Mouse (Mus musculus): ENCODE measurements around the gene Psors1c2. TPM values are rescaled to one million over a fixed set of nuclear protein-coding genes. Genes with fewer than 3 reads are reported as not detected.
A peak's percentile ranks its signal among the peaks of the same experiment; 100 is the strongest.

Psors1c2 gene
- polyA plus RNA-seq, 1 experiment from 2014 or later, result 0.66 TPM

- Histone ChIP-seq H3K4me3 (ENCODE audit: control insufficient read depth in 1 of 2, insufficient read depth in 1 of 2, low read depth in 1 of 2, low read length in 2 of 2) (peak overlapping the region in 1 of 2 experiments; percentile 23; a peak in 2 of 4 replicates), H3K9me3 (ENCODE audit: control insufficient read depth, low read length) (no peaks in the 10 kb centered on the region), H3K9ac (ENCODE audit: low read length) (peak overlapping the region; percentile 69), H3K4me2 (ENCODE audit: low read length) (peak overlapping the region; percentile 66), H3K36me3 (ENCODE audit: control insufficient read depth, insufficient read depth, low read length) (no peaks in the 10 kb centered on the region), H3K27ac (replicated peaks in 1 of 2; ENCODE audit: control insufficient read depth in 1 of 2, insufficient read depth in 1 of 2, low read depth in 2 of 2, low read length in 2 of 2) (peak overlapping the region; percentile 97 to 100), H3K4me1 (ENCODE audit: control insufficient read depth in 2 of 2, insufficient read depth in 2 of 2, low read length in 2 of 2) (peaks cover 26 to 36% of the 10 kb centered on the region in 2 experiments), H3K27me3 (ENCODE audit: control insufficient read depth, insufficient read depth, low read length) (no peaks in the 10 kb centered on the region)
- no peak for ATAC-seq (ENCODE audit: insufficient number of reproducible peaks, insufficient read depth, low FRiP score, low read depth)
- WGBS, result 94% methylated on average over 4 of the region's 4 CpGs
Observed at GRCm38 (mm10) chr17:35550143-35550494, 17.1 kb downstream of the Psors1c2 start.

- Histone ChIP-seq H3K36me3 (ENCODE audit: control insufficient read depth, insufficient read depth, low read length) (no peaks in the 10 kb centered on the region), H3K4me1 (ENCODE audit: control insufficient read depth in 2 of 2, insufficient read depth in 2 of 2, low read length in 2 of 2) (peaks cover 26 to 36% of the 10 kb centered on the region in 2 experiments), H3K27ac (replicated peaks in 1 of 2; ENCODE audit: control insufficient read depth in 1 of 2, insufficient read depth in 1 of 2, low read depth in 2 of 2, low read length in 2 of 2) (peak overlapping the region; percentile 97 to 100), H3K4me2 (ENCODE audit: low read length) (no peak overlapping the region), H3K9ac (ENCODE audit: low read length) (no peak overlapping the region), H3K27me3 (ENCODE audit: control insufficient read depth, insufficient read depth, low read length) (no peaks in the 10 kb centered on the region), H3K4me3 (ENCODE audit: control insufficient read depth in 1 of 2, insufficient read depth in 1 of 2, low read depth in 1 of 2, low read length in 2 of 2) (no peak overlapping the region), H3K9me3 (ENCODE audit: control insufficient read depth, low read length) (no peaks in the 10 kb centered on the region; the same call in 1 of the 2 replicates)
- no peak for ATAC-seq (ENCODE audit: insufficient number of reproducible peaks, insufficient read depth, low FRiP score, low read depth)
- 46% methylated on average over 8 of the region's 8 CpGs for WGBS
Observed at GRCm38 (mm10) chr17:35550871-35551270, 17.9 kb downstream of the Psors1c2 start.

GRCm38 (mm10) chr17:35551881-35552414 lies 18.9 kb downstream of the Psors1c2 start, which contains the start of gene Cdsn:
Gene Cdsn, plus strand, starts transcription at chr17:35552128.
- Histone ChIP-seq H3K4me1 (ENCODE audit: control insufficient read depth in 2 of 2, insufficient read depth in 2 of 2, low read length in 2 of 2) (peaks cover 28 to 36% of the 10 kb centered on the region in 2 experiments), H3K9ac (ENCODE audit: low read length) (peak within 1 kb of the TSS; percentile 44; the same call in 1 of the 2 replicates), H3K4me2 (ENCODE audit: low read length) (no peak within 1 kb of the TSS), H3K27me3 (ENCODE audit: control insufficient read depth, insufficient read depth, low read length) (no peaks in the 10 kb centered on the region), H3K4me3 (ENCODE audit: control insufficient read depth in 1 of 2, insufficient read depth in 1 of 2, low read depth in 1 of 2, low read length in 2 of 2) (no peak within 1 kb of the TSS), H3K27ac (replicated peaks in 1 of 2; ENCODE audit: control insufficient read depth in 1 of 2, insufficient read depth in 1 of 2, low read depth in 2 of 2, low read length in 2 of 2) (peak within 1 kb of the TSS; percentile 97 to 100), H3K36me3 (ENCODE audit: control insufficient read depth, insufficient read depth, low read length) (no peaks in the 10 kb centered on the region), H3K9me3 (ENCODE audit: control insufficient read depth, low read length) (no peaks in the 10 kb centered on the region; the same call in 1 of the 2 replicates)
- WGBS, result 75% methylated on average over 10 of the region's 10 CpGs
- ATAC-seq (ENCODE audit: insufficient number of reproducible peaks, insufficient read depth, low FRiP score, low read depth), result no peak

- H3K36me3 ChIP-seq (ENCODE audit: control insufficient read depth, insufficient read depth, low read length), result no peaks in the 10 kb centered on the region
- H3K4me2 ChIP-seq (ENCODE audit: low read length), result no peak overlapping the region
- H3K27ac ChIP-seq (replicated peaks in 1 of 2; ENCODE audit: control insufficient read depth in 1 of 2, insufficient read depth in 1 of 2, low read depth in 2 of 2, low read length in 2 of 2), result no peak overlapping the region
- 83% methylated on average over 5 of the region's 5 CpGs for WGBS
- no peaks in the 10 kb centered on the region; the same call in 1 of the 2 replicates for H3K9me3 ChIP-seq (ENCODE audit: control insufficient read depth, low read length)
- H3K4me1 ChIP-seq (ENCODE audit: control insufficient read depth in 2 of 2, insufficient read depth in 2 of 2, low read length in 2 of 2), result peaks cover 18 to 26% of the 10 kb centered on the region in 2 experiments
- no peaks in the 10 kb centered on the region for H3K27me3 ChIP-seq (ENCODE audit: control insufficient read depth, insufficient read depth, low read length)
- ATAC-seq (ENCODE audit: insufficient number of reproducible peaks, insufficient read depth, low FRiP score, low read depth), result no peak
- H3K4me3 ChIP-seq (ENCODE audit: control insufficient read depth in 1 of 2, insufficient read depth in 1 of 2, low read depth in 1 of 2, low read length in 2 of 2), result no peak overlapping the region
- H3K9ac ChIP-seq (ENCODE audit: low read length), result no peak overlapping the region
Observed at GRCm38 (mm10) chr17:35554321-35554720, 21.3 kb downstream of the Psors1c2 start.

- ATAC-seq (ENCODE audit: insufficient number of reproducible peaks, insufficient read depth, low FRiP score, low read depth), result no peak
- Histone ChIP-seq H3K27ac (replicated peaks in 1 of 2; ENCODE audit: control insufficient read depth in 1 of 2, insufficient read depth in 1 of 2, low read depth in 2 of 2, low read length in 2 of 2) (no peak overlapping the region), H3K4me1 (ENCODE audit: control insufficient read depth in 2 of 2, insufficient read depth in 2 of 2, low read length in 2 of 2) (peaks cover 16 to 23% of the 10 kb centered on the region in 2 experiments), H3K27me3 (ENCODE audit: control insufficient read depth, insufficient read depth, low read length) (no peaks in the 10 kb centered on the region), H3K36me3 (ENCODE audit: control insufficient read depth, insufficient read depth, low read length) (no peaks in the 10 kb centered on the region), H3K4me3 (ENCODE audit: control insufficient read depth in 1 of 2, insufficient read depth in 1 of 2, low read depth in 1 of 2, low read length in 2 of 2) (no peak overlapping the region), H3K9me3 (ENCODE audit: control insufficient read depth, low read length) (no peaks in the 10 kb centered on the region; the same call in 1 of the 2 replicates), H3K4me2 (ENCODE audit: low read length) (no peak overlapping the region), H3K9ac (ENCODE audit: low read length) (no peak overlapping the region)
- 84% methylated on average over 18 of the region's 18 CpGs for WGBS
Observed at GRCm38 (mm10) chr17:35554761-35555397, 21.9 kb downstream of the Psors1c2 start.

GRCm38 (mm10) chr17:35556186-35556765 lies 23.3 kb downstream of the Psors1c2 start:
- no peak for ATAC-seq (ENCODE audit: insufficient number of reproducible peaks, insufficient read depth, low FRiP score, low read depth)
- H3K4me3 ChIP-seq (ENCODE audit: control insufficient read depth in 1 of 2, insufficient read depth in 1 of 2, low read depth in 1 of 2, low read length in 2 of 2), result no peak overlapping the region
- peaks cover 4 to 11% of the 10 kb centered on the region in 2 experiments; a peak in 3 of 4 replicates for H3K4me1 ChIP-seq (ENCODE audit: control insufficient read depth in 2 of 2, insufficient read depth in 2 of 2, low read length in 2 of 2)
- H3K27ac ChIP-seq (replicated peaks in 1 of 2; ENCODE audit: control insufficient read depth in 1 of 2, insufficient read depth in 1 of 2, low read depth in 2 of 2, low read length in 2 of 2), result no peak overlapping the region
- no peak overlapping the region for H3K4me2 ChIP-seq (ENCODE audit: low read length)
- no peak overlapping the region for H3K9ac ChIP-seq (ENCODE audit: low read length)
- H3K36me3 ChIP-seq (ENCODE audit: control insufficient read depth, insufficient read depth, low read length), result no peaks in the 10 kb centered on the region
- 81% methylated on average over 13 of the region's 13 CpGs for WGBS
- no peaks in the 10 kb centered on the region for H3K27me3 ChIP-seq (ENCODE audit: control insufficient read depth, insufficient read depth, low read length)
- no peaks in the 10 kb centered on the region; the same call in 1 of the 2 replicates for H3K9me3 ChIP-seq (ENCODE audit: control insufficient read depth, low read length)

GRCm38 (mm10) chr17:35556812-35557211 lies 23.8 kb downstream of the Psors1c2 start:
- Histone ChIP-seq H3K36me3 (ENCODE audit: control insufficient read depth, insufficient read depth, low read length) (no peaks in the 10 kb centered on the region), H3K4me3 (ENCODE audit: control insufficient read depth in 1 of 2, insufficient read depth in 1 of 2, low read depth in 1 of 2, low read length in 2 of 2) (no peak overlapping the region), H3K27me3 (ENCODE audit: control insufficient read depth, insufficient read depth, low read length) (no peaks in the 10 kb centered on the region), H3K4me2 (ENCODE audit: low read length) (no peak overlapping the region), H3K9ac (ENCODE audit: low read length) (no peak overlapping the region), H3K4me1 (ENCODE audit: control insufficient read depth in 2 of 2, insufficient read depth in 2 of 2, low read length in 2 of 2) (peaks cover 2 to 6% of the 10 kb centered on the region in 2 experiments; a peak in 3 of 4 replicates), H3K27ac (replicated peaks in 1 of 2; ENCODE audit: control insufficient read depth in 1 of 2, insufficient read depth in 1 of 2, low read depth in 2 of 2, low read length in 2 of 2) (no peak overlapping the region), H3K9me3 (ENCODE audit: control insufficient read depth, low read length) (no peaks in the 10 kb centered on the region; the same call in 1 of the 2 replicates)
- no peak for ATAC-seq (ENCODE audit: insufficient number of reproducible peaks, insufficient read depth, low FRiP score, low read depth)
- 36% methylated on average over 5 of the region's 5 CpGs for WGBS
